Mouse (Mus musculus): Measurements from ENCODE around the gene Cux1. TPM values are rescaled to one million over a fixed set of nuclear protein-coding genes. Genes with fewer than 3 reads are reported as not detected.

The Cux1 gene
- polyA plus RNA-seq, 1 experiment = 24.7 TPM

- Histone ChIP-seq H3K27me3 (ENCODE audit: control insufficient read depth, insufficient read depth, low read length) (no peaks in the 10 kb centered on the region), H3K4me3 (ENCODE audit: extremely low read depth, insufficient read depth, insufficient read length) (no peak overlapping the region), H3K4me1 (ENCODE audit: control insufficient read depth, insufficient read depth, insufficient read length) (peaks cover 7% of the 10 kb centered on the region; the same call in 1 of the 2 replicates), H3K27ac (ENCODE audit: insufficient read depth, low read length) (no peak overlapping the region), H3K36me3 (ENCODE audit: control insufficient read depth, insufficient read depth, low read length) (no peaks in the 10 kb centered on the region)
- no peak for TF ChIP-seq CTCF (IDR thresholded peaks at IDR 0.05; ENCODE audit: extremely low read depth, insufficient read depth, insufficient read length, insufficient replicate concordance)
- no peak for TF ChIP-seq POLR2A (IDR thresholded peaks at IDR 0.05; ENCODE audit: low read depth, low read length)
- DNase-seq (ENCODE audit: low read depth in 1 of 2, low spot score in 2 of 2) = no peak
- WGBS = 57% methylated on average over 4 of the region's 4 CpGs
Measured at GRCm38 (mm10) chr5:136456395-136456794, 110.9 kb downstream of the Cux1 start.

GRCm38 (mm10) chr5:136452681-136453080, 114.6 kb downstream of the Cux1 start:
- DNase-seq (ENCODE audit: low read depth in 1 of 2, low spot score in 2 of 2) = no peak
- 95% methylated on average over 3 of the region's 3 CpGs for WGBS
- Histone ChIP-seq H3K27ac (ENCODE audit: insufficient read depth, low read length) (no peak overlapping the region), H3K27me3 (ENCODE audit: control insufficient read depth, insufficient read depth, low read length) (no peaks in the 10 kb centered on the region), H3K4me1 (ENCODE audit: control insufficient read depth, insufficient read depth, insufficient read length) (peaks cover 14% of the 10 kb centered on the region), H3K36me3 (ENCODE audit: control insufficient read depth, insufficient read depth, low read length) (no peaks in the 10 kb centered on the region), H3K4me3 (ENCODE audit: extremely low read depth, insufficient read depth, insufficient read length) (no peak overlapping the region)
- no peak for TF ChIP-seq CTCF (IDR thresholded peaks at IDR 0.05; ENCODE audit: extremely low read depth, insufficient read depth, insufficient read length, insufficient replicate concordance)
- TF ChIP-seq POLR2A (IDR thresholded peaks at IDR 0.05; ENCODE audit: low read depth, low read length) = no peak

- DNase-seq (ENCODE audit: low read depth in 1 of 2, low spot score in 2 of 2) = peak in 1 of 2 experiments; percentile 57
- no peak overlapping the region for H3K4me3 ChIP-seq (ENCODE audit: extremely low read depth, insufficient read depth, insufficient read length)
Measured at GRCm38 (mm10) chr5:136449801-136450200, 117.5 kb downstream of the Cux1 start.

GRCm38 (mm10) chr5:136445967-136446366, 121.3 kb downstream of the Cux1 start:
- H3K4me3 ChIP-seq (ENCODE audit: extremely low read depth, insufficient read depth, insufficient read length) = no peak overlapping the region
- peaks cover 33% of the 10 kb centered on the region for H3K4me1 ChIP-seq (ENCODE audit: control insufficient read depth, insufficient read depth, insufficient read length)
- TF ChIP-seq POLR2A (IDR thresholded peaks at IDR 0.05; ENCODE audit: low read depth, low read length) = no peak
- no peak for TF ChIP-seq CTCF (IDR thresholded peaks at IDR 0.05; ENCODE audit: extremely low read depth, insufficient read depth, insufficient read length, insufficient replicate concordance)
- no peak for DNase-seq (ENCODE audit: low read depth in 1 of 2, low spot score in 2 of 2)
- 87% methylated on average over 5 of the region's 5 CpGs for WGBS
- no peaks in the 10 kb centered on the region for H3K27me3 ChIP-seq (ENCODE audit: control insufficient read depth, insufficient read depth, low read length)
- H3K27ac ChIP-seq (ENCODE audit: insufficient read depth, low read length) = no peak overlapping the region
- no peaks in the 10 kb centered on the region; the same call in 1 of the 2 replicates for H3K36me3 ChIP-seq (ENCODE audit: control insufficient read depth, insufficient read depth, low read length)

More at GRCm38 (mm10) chr5:136449801-136450200, 117.5 kb downstream of the Cux1 start:
- Histone ChIP-seq H3K27ac (ENCODE audit: insufficient read depth, low read length) (peak overlapping the region; percentile 75; the same call in 1 of the 2 replicates), H3K36me3 (ENCODE audit: control insufficient read depth, insufficient read depth, low read length) (no peaks in the 10 kb centered on the region; the same call in 1 of the 2 replicates), H3K4me1 (ENCODE audit: control insufficient read depth, insufficient read depth, insufficient read length) (peaks cover 19% of the 10 kb centered on the region), H3K27me3 (ENCODE audit: control insufficient read depth, insufficient read depth, low read length) (no peaks in the 10 kb centered on the region)
- TF ChIP-seq POLR2A (IDR thresholded peaks at IDR 0.05; ENCODE audit: low read depth, low read length) (no peak), CTCF (IDR thresholded peaks at IDR 0.05; ENCODE audit: extremely low read depth, insufficient read depth, insufficient read length, insufficient replicate concordance) (no peak)

GRCm38 (mm10) chr5:136442238-136443187, 124.8 kb downstream of the Cux1 start:
- Histone ChIP-seq H3K27ac (ENCODE audit: insufficient read depth, low read length) (peak overlapping the region; percentile 0; the same call in 1 of the 2 replicates), H3K27me3 (ENCODE audit: control insufficient read depth, insufficient read depth, low read length) (no peaks in the 10 kb centered on the region), H3K4me1 (ENCODE audit: control insufficient read depth, insufficient read depth, insufficient read length) (peaks cover 19% of the 10 kb centered on the region), H3K4me3 (ENCODE audit: extremely low read depth, insufficient read depth, insufficient read length) (no peak overlapping the region), H3K36me3 (ENCODE audit: control insufficient read depth, insufficient read depth, low read length) (no peaks in the 10 kb centered on the region; the same call in none of the 2 replicates)
- no peak for TF ChIP-seq POLR2A (IDR thresholded peaks at IDR 0.05; ENCODE audit: low read depth, low read length)
- no peak for TF ChIP-seq CTCF (IDR thresholded peaks at IDR 0.05; ENCODE audit: extremely low read depth, insufficient read depth, insufficient read length, insufficient replicate concordance)
- 62% methylated on average over 11 of the region's 11 CpGs for WGBS
- peak in 1 of 2 experiments; percentile 30 for DNase-seq (ENCODE audit: low read depth in 1 of 2, low spot score in 2 of 2)

GRCm38 (mm10) chr5:136429647-136430046, 137.6 kb downstream of the Cux1 start:
- peaks cover 22% of the 10 kb centered on the region; the same call in 1 of the 2 replicates for H3K4me1 ChIP-seq (ENCODE audit: control insufficient read depth, insufficient read depth, insufficient read length)
- peak overlapping the region; percentile 6; the same call in 1 of the 2 replicates for H3K27ac ChIP-seq (ENCODE audit: insufficient read depth, low read length)
- no peak for DNase-seq (ENCODE audit: low read depth in 1 of 2, low spot score in 2 of 2)
- TF ChIP-seq POLR2A (IDR thresholded peaks at IDR 0.05; ENCODE audit: low read depth, low read length) = no peak
- no peak for TF ChIP-seq CTCF (IDR thresholded peaks at IDR 0.05; ENCODE audit: extremely low read depth, insufficient read depth, insufficient read length, insufficient replicate concordance)
- 52% methylated on average over 4 of the region's 4 CpGs for WGBS
- H3K27me3 ChIP-seq (ENCODE audit: control insufficient read depth, insufficient read depth, low read length) = no peaks in the 10 kb centered on the region
- H3K36me3 ChIP-seq (ENCODE audit: control insufficient read depth, insufficient read depth, low read length) = no peaks in the 10 kb centered on the region
- H3K4me3 ChIP-seq (ENCODE audit: extremely low read depth, insufficient read depth, insufficient read length) = no peak overlapping the region
